8 mouse cellular contexts compared by ENCODE assay signal in the genomic region with DNA sequence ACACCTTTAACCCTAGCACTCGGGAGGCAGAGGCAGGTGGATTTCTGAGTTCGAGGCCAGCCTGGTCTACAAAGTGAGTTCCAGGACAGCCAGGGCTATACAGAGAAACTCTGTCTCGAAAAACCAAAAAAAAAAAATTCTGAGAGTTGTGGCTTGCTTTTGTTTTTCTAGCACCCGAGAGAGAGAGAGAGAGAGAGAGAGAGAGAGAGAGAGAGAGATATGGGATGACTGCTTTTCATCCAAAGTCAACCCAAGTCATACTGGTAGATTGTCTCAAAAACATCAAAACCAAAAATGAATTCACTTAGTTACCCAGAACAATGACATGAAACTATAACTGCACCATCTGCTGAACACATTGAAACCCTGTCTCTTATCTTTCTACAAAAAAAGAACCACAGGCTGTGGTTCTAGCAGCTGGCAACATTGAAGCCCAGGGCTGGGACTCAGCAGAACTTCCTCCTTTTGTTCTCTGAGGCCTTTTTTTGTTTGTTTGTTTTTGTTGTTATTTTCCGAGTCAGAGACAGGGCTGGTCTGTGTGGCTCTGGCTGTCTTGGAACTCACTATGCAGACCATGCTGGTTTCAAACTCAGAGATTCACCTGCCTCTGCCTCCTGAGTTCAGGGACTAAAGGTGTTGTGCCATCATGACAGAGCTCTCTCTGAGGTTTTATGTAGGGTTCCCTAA. TPM values are rescaled to one million over a fixed set of nuclear protein-coding genes. Genes with fewer than 3 reads are reported as not detected.
DNase-seq lines count a peak whose midpoint lies in the region; ATAC-seq and TF ChIP-seq lines count a peak whose summit lies in the region.

No protein-coding gene starts in this region.

- DNase-seq in B cell, adult 2 months = peak; percentile 33 to 45
- peak; percentile 57 for DNase-seq in G1E (ENCODE audit: low spot score)
- no peak for DNase-seq in heart, embryonic 10.5 days (ENCODE audit: low spot score)
- DNase-seq in splenic B cell, adult 2 months (ENCODE audit: low read depth, low spot score) = peak; percentile 32
- DNase-seq in left cerebral cortex, adult 8-10 months (ENCODE audit: low spot score in 2 of 2) = no peak
- no peak for DNase-seq in left cerebral cortex, postnatal 36 days (ENCODE audit: low spot score in 2 of 2)
- DNase-seq in right cerebral cortex, postnatal 14 days = no peak

- H3K4me3 ChIP-seq in G1E (ENCODE audit: low read depth, low read length) = peak overlapping the region; percentile 73; the same call in 1 of the 2 replicates
- H3K4me3 ChIP-seq in heart, embryonic 10.5 days = peak overlapping the region; percentile 64
- H3K4me3 ChIP-seq in limb, embryonic 15.5 days = peak overlapping the region; percentile 44

- H3K27me3 ChIP-seq in G1E (ENCODE audit: insufficient read depth, low read length) = peaks cover 8% of the 10 kb centered on the region; the same call in 1 of the 2 replicates
- no peaks in the 10 kb centered on the region for H3K27me3 ChIP-seq in heart, embryonic 10.5 days (ENCODE audit: insufficient read depth, poor library complexity, severe bottlenecking)
- no peaks in the 10 kb centered on the region for H3K27me3 ChIP-seq in limb, embryonic 15.5 days
- H3K27me3 ChIP-seq in splenic B cell, adult 2 months (ENCODE audit: control insufficient read depth, insufficient read depth, low read length, poor library complexity, severe bottlenecking) = no peaks in the 10 kb centered on the region

- H3K9ac ChIP-seq in limb, embryonic 15.5 days = no peak overlapping the region

- 71% methylated on average over 5 of the region's 5 CpGs for WGBS in heart, embryonic 10.5 days
- 82% methylated on average over 5 of the region's 5 CpGs for WGBS in limb, embryonic 15.5 days

- no peak for TF ChIP-seq CTCF in G1E (IDR thresholded peaks at IDR 0.05; ENCODE audit: low read depth, low read length)

- 0 out of 2 replicates have a peak, but pooled peaks have one; percentile 16 for ATAC-seq in G1E (ENCODE audit: extremely low read depth, insufficient number of reproducible peaks, low FRiP score, poor library complexity, severe bottlenecking)
- ATAC-seq in limb, embryonic 15.5 days (ENCODE audit: insufficient number of reproducible peaks, low FRiP score, low TSS enrichment, low read depth) = no peak

- intact Hi-C loops in left cerebral cortex, postnatal 36 days (cut with DNase I) = no loop called here

- no peaks in the 10 kb centered on the region for H3K9me3 ChIP-seq in G1E (replicated peaks)
- H3K9me3 ChIP-seq in heart, embryonic 10.5 days = no peaks in the 10 kb centered on the region
- H3K9me3 ChIP-seq in limb, embryonic 15.5 days = no peaks in the 10 kb centered on the region

- H3K4me1 ChIP-seq in G1E (ENCODE audit: insufficient read depth, low read depth, low read length) = peaks cover 52% of the 10 kb centered on the region
- H3K4me1 ChIP-seq in heart, embryonic 10.5 days = peaks cover 24% of the 10 kb centered on the region
- peaks cover 12% of the 10 kb centered on the region for H3K4me1 ChIP-seq in limb, embryonic 15.5 days

- H3K36me3 ChIP-seq in G1E (replicated peaks) = peaks cover 26% of the 10 kb centered on the region
- peaks cover 7% of the 10 kb centered on the region for H3K36me3 ChIP-seq in heart, embryonic 10.5 days
- 0 out of 2 replicates have a peak, but pooled peaks cover 5% of the 10 kb centered on the region for H3K36me3 ChIP-seq in limb, embryonic 15.5 days
- no peaks in the 10 kb centered on the region; the same call in 1 of the 2 replicates for H3K36me3 ChIP-seq in splenic B cell, adult 2 months (ENCODE audit: control insufficient read depth, insufficient read depth, low read length, poor library complexity, severe bottlenecking)

- peak overlapping the region; percentile 83; the same call in 1 of the 2 replicates for H3K27ac ChIP-seq in heart, embryonic 10.5 days
- no peak overlapping the region for H3K27ac ChIP-seq in limb, embryonic 15.5 days

- peak overlapping the region; percentile 55 for H3K4me2 ChIP-seq in limb, embryonic 15.5 days

RNA-seq across cellular contexts. Expression of a gene that starts 0.6 kb away (rescaled TPM):
- total RNA-seq in G1E (2014; fragmentation: Nextera tagmentation) (78.6 and 94.0 TPM in 2 replicates), G1E (2017) (84.1 and 86.0 TPM in 2 replicates)
- 122 and 254 TPM in 2 replicates for polyA plus RNA-seq in G1E (2012)
- polyA plus RNA-seq in heart, embryonic 10.5 days (2016; fragmentation: Nextera tagmentation; extraction: Ambion mirVana) = 82.8 and 101 TPM in 2 replicates
- polyA plus RNA-seq in limb, embryonic 15.5 days (2015; fragmentation: Nextera tagmentation; extraction: Ambion mirVana) = 72.0 and 78.8 TPM in 2 replicates
- 10 to 100 TPM; 42.3 to 53.7 (median 44.3) TPM for total RNA-seq in left cerebral cortex, adult 8-10 months (2022)
- 10 to 100 TPM; 41.4 to 43.2 TPM for total RNA-seq in left cerebral cortex, postnatal 36 days (2021)

RNA-seq across cellular contexts. Expression of a gene that starts 12.1 kb away (rescaled TPM):
- total RNA-seq in G1E (2014; fragmentation: Nextera tagmentation) (1,640 and 1,748 TPM in 2 replicates), G1E (2017) (202 and 214 TPM in 2 replicates)
- 660 and 876 TPM in 2 replicates for polyA plus RNA-seq in G1E (2012)
- polyA plus RNA-seq in heart, embryonic 10.5 days (2016; fragmentation: Nextera tagmentation; extraction: Ambion mirVana) = 143 and 183 TPM in 2 replicates
- 201 and 221 TPM in 2 replicates for polyA plus RNA-seq in limb, embryonic 15.5 days (2015; fragmentation: Nextera tagmentation; extraction: Ambion mirVana)
- 100 to 1,000 TPM; 481 to 511 (median 488) TPM for total RNA-seq in left cerebral cortex, adult 8-10 months (2022)
- total RNA-seq in left cerebral cortex, postnatal 36 days (2021) = 100 to 1,000 TPM; 467 to 505 TPM

RNA-seq across cellular contexts. Expression of a gene that starts 13.0 kb away (rescaled TPM):
- not detected in 2 replicates for total RNA-seq in G1E (2014; fragmentation: Nextera tagmentation)
- not detected in 2 replicates for total RNA-seq in G1E (2017)
- not detected in 2 replicates for polyA plus RNA-seq in G1E (2012)
- polyA plus RNA-seq in heart, embryonic 10.5 days (2016; fragmentation: Nextera tagmentation; extraction: Ambion mirVana) = 1.6 and 2.4 TPM in 2 replicates
- 1.0 and 2.6 TPM in 2 replicates for polyA plus RNA-seq in limb, embryonic 15.5 days (2015; fragmentation: Nextera tagmentation; extraction: Ambion mirVana)
- 1 to 10 TPM in 1 of 4 experiments, under 1 TPM in 3; 0.73 to 2.0 (median 0.92) TPM for total RNA-seq in left cerebral cortex, adult 8-10 months (2022)
- total RNA-seq in left cerebral cortex, postnatal 36 days (2021) = 1 to 10 TPM in 1 of 2 experiments, under 1 TPM in 1; 0.99 to 2.3 TPM

RNA-seq across cellular contexts. Expression of a gene that starts 45.3 kb away (rescaled TPM):
- 28.7 TPM in 1 of 2 replicates, not detected in the other for total RNA-seq in G1E (2014; fragmentation: Nextera tagmentation)
- not detected in 2 replicates for total RNA-seq in G1E (2017)
- polyA plus RNA-seq in G1E (2012) = not detected in 2 replicates
- not detected in 2 replicates for polyA plus RNA-seq in heart, embryonic 10.5 days (2016; fragmentation: Nextera tagmentation; extraction: Ambion mirVana)
- 3.6 and 7.7 TPM in 2 replicates for polyA plus RNA-seq in limb, embryonic 15.5 days (2015; fragmentation: Nextera tagmentation; extraction: Ambion mirVana)
- not detected for total RNA-seq in left cerebral cortex, adult 8-10 months (2022)
- not detected for total RNA-seq in left cerebral cortex, postnatal 36 days (2021)

RNA-seq across cellular contexts. Expression of a gene that starts 52.2 kb away (rescaled TPM):
- total RNA-seq in G1E (2014; fragmentation: Nextera tagmentation) (92.4 and 93.8 TPM in 2 replicates), G1E (2017) (42.3 and 50.5 TPM in 2 replicates)
- polyA plus RNA-seq in G1E (2012) = 16.4 and 35.8 TPM in 2 replicates
- 5.7 and 7.6 TPM in 2 replicates for polyA plus RNA-seq in heart, embryonic 10.5 days (2016; fragmentation: Nextera tagmentation; extraction: Ambion mirVana)
- polyA plus RNA-seq in limb, embryonic 15.5 days (2015; fragmentation: Nextera tagmentation; extraction: Ambion mirVana) = 9.3 and 11.1 TPM in 2 replicates
- total RNA-seq in left cerebral cortex, adult 8-10 months (2022) = 10 to 100 TPM; 30.3 to 44.7 (median 38.7) TPM
- total RNA-seq in left cerebral cortex, postnatal 36 days (2021) = 10 to 100 TPM; 22.0 to 30.3 TPM

Comparison
In these comparisons a context has a peak if more than half of its experiments do, and no peak if none do; other contexts are left out.
1. DNase-seq: peak in B cell, adult 2 months (2 of 2), G1E (single experiment) and splenic B cell, adult 2 months (single experiment); none in heart, embryonic 10.5 days (single experiment), left cerebral cortex, adult 8-10 months (0 of 2), left cerebral cortex, postnatal 36 days (0 of 2) and right cerebral cortex, postnatal 14 days (single experiment).
2. Peak in every context shown above with its lines, with median percentiles within 50 percentile points of each other: H3K4me3 ChIP-seq.